Mouse (Mus musculus): Measurements from ENCODE around the gene Rad9a. TPM values are rescaled to one million over a fixed set of nuclear protein-coding genes. Genes with fewer than 3 reads are reported as not detected.

The Rad9a gene
- total and polyA plus RNA-seq, 3 experiments = 21.3 to 37.9 TPM; not detected in 1

GRCm38 (mm10) chr19:4203604-4204326, 2.3 kb upstream of the Rad9a start:
- H3K27ac ChIP-seq (ENCODE audit: control insufficient read depth, low read depth, low read length) = peak overlapping the region; percentile 74
- H3K9me3 ChIP-seq (replicated peaks; ENCODE audit: insufficient read depth, low read length) = no peaks in the 10 kb centered on the region
- H3K4me1 ChIP-seq (ENCODE audit: control insufficient read depth in 1 of 2, insufficient read depth in 2 of 2, low read length in 2 of 2) = peaks cover 9 to 38% of the 10 kb centered on the region in 2 experiments
- H3K9ac ChIP-seq (ENCODE audit: control insufficient read depth, low read depth, low read length, poor library complexity, severe bottlenecking) = peak overlapping the region; percentile 58
- peaks cover 16% of the 10 kb centered on the region for H3K79me2 ChIP-seq (ENCODE audit: control insufficient read depth, insufficient read depth, low read length, poor library complexity)
- H3K36me3 ChIP-seq (ENCODE audit: control insufficient read depth in 1 of 2, insufficient read depth in 2 of 2, low read length in 2 of 2) = peaks cover 0 to 24% of the 10 kb centered on the region in 2 experiments; a peak in 2 of 4 replicates
- peak overlapping the region; percentile 38 to 41 for H3K4me3 ChIP-seq (ENCODE audit: control insufficient read depth in 1 of 2, insufficient read depth in 1 of 2, low read depth in 2 of 2, low read length in 2 of 2)
- DNase-seq (ENCODE audit: low read depth, low spot score) = peak; percentile 84
- no peaks in the 10 kb centered on the region for H3K27me3 ChIP-seq (ENCODE audit: control insufficient read depth in 1 of 2, insufficient read depth in 2 of 2, low read length in 2 of 2)
- TF ChIP-seq JUND (IDR thresholded peaks at IDR 0.05; ENCODE audit: low read depth, low read length) (no peak), ZMIZ1 (IDR thresholded peaks at IDR 0.05; ENCODE audit: low read depth, low read length) (no peak), MEF2A (IDR thresholded peaks at IDR 0.05; ENCODE audit: extremely low read depth, insufficient replicate concordance, low read depth, low read length, poor library complexity, severe bottlenecking) (no peak), MXI1 (IDR thresholded peaks at IDR 0.05; ENCODE audit: low read depth, low read length) (0 out of 2 replicates have a peak, but pooled peaks have one; percentile 55), ZNF384 (IDR thresholded peaks at IDR 0.05; ENCODE audit: low read depth, low read length) (no peak), NELFE (IDR thresholded peaks at IDR 0.05; ENCODE audit: low read depth, low read length) (peak; percentile 50), ELF1 (IDR thresholded peaks at IDR 0.05; ENCODE audit: low read depth, low read length) (peak; percentile 50; the same call in 1 of the 2 replicates), MYB (IDR thresholded peaks at IDR 0.05; ENCODE audit: low read depth, low read length) (no peak), POLR2AphosphoS2 (IDR thresholded peaks at IDR 0.05; ENCODE audit: low read length) (no peak), UBTF (IDR thresholded peaks at IDR 0.05; ENCODE audit: borderline replicate concordance, insufficient read depth, low read depth, low read length) (no peak), KAT2A (conservative IDR thresholded peaks at IDR 0.05; ENCODE audit: low read depth, low read length) (no peak), HCFC1 (IDR thresholded peaks at IDR 0.05; ENCODE audit: low read depth, low read length) (peak; percentile 47; the same call in 1 of the 2 replicates), POLR2A (IDR thresholded peaks at IDR 0.05; ENCODE audit: control insufficient read depth in 1 of 2, insufficient read depth in 1 of 2, low read depth in 1 of 2, low read length in 2 of 2, poor library complexity in 1 of 2) (peak in 1 of 2 experiments; percentile 64; a peak in 2 of 4 replicates), MYC (IDR thresholded peaks at IDR 0.05; ENCODE audit: low read depth, low read length) (no peak), RAD21 (IDR thresholded peaks at IDR 0.05; ENCODE audit: low read depth, low read length) (no peak), E2F4 (IDR thresholded peaks at IDR 0.05; ENCODE audit: borderline replicate concordance, low read depth, low read length) (no peak), POLR2AphosphoS5 (IDR thresholded peaks at IDR 0.05; ENCODE audit: borderline replicate concordance, low read depth, low read length) (no peak), GABPA (IDR thresholded peaks at IDR 0.05; ENCODE audit: low read depth, low read length) (no peak), MAZ (IDR thresholded peaks at IDR 0.05; ENCODE audit: low read depth, low read length) (no peak), ZKSCAN1 (IDR thresholded peaks at IDR 0.05; ENCODE audit: low read depth, low read length) (no peak), CTCF (IDR thresholded peaks at IDR 0.05 in 2 of 3, conservative IDR thresholded peaks at IDR 0.05 in 1 of 3; ENCODE audit: control insufficient read depth in 1 of 3, insufficient read depth in 1 of 3, low read depth in 2 of 3, low read length in 3 of 3, poor library complexity in 1 of 3, severe bottlenecking in 1 of 3) (no peak), ZC3H11A (IDR thresholded peaks at IDR 0.05; ENCODE audit: low read depth, low read length) (no peak), TBP (IDR thresholded peaks at IDR 0.05; ENCODE audit: low read depth, low read length) (peak; percentile 79), ETS1 (IDR thresholded peaks at IDR 0.05; ENCODE audit: low read depth, low read length) (peak; percentile 39; the same call in 1 of the 2 replicates), MAX (IDR thresholded peaks at IDR 0.05; ENCODE audit: low read length) (no peak), GATA1 (IDR thresholded peaks at IDR 0.05; ENCODE audit: low read depth, low read length) (no peak), EP300 (IDR thresholded peaks at IDR 0.05; ENCODE audit: low read depth in 1 of 2, low read length in 2 of 2) (peak; percentile 10 to 39; a peak in 1 of 4 replicates), MAFK (IDR thresholded peaks at IDR 0.05; ENCODE audit: borderline replicate concordance, low read depth, low read length) (no peak), USF1 (IDR thresholded peaks at IDR 0.05; ENCODE audit: low read depth, low read length) (peak; percentile 4; the same call in 1 of the 2 replicates), CHD1 (IDR thresholded peaks at IDR 0.05; ENCODE audit: low read depth, low read length) (peak; percentile 57; the same call in 1 of the 2 replicates), TCF12 (IDR thresholded peaks at IDR 0.05; ENCODE audit: low read depth, low read length) (no peak), SMC3 (IDR thresholded peaks at IDR 0.05; ENCODE audit: low read depth, low read length) (no peak), SIN3A (IDR thresholded peaks at IDR 0.05; ENCODE audit: low read length) (peak; percentile 38; the same call in 1 of the 2 replicates), RCOR1 (IDR thresholded peaks at IDR 0.05; ENCODE audit: low read depth, low read length) (no peak), TAL1 (IDR thresholded peaks at IDR 0.05; ENCODE audit: low read length) (no peak), USF2 (IDR thresholded peaks at IDR 0.05; ENCODE audit: borderline replicate concordance in 1 of 2, insufficient read depth in 1 of 2, low read depth in 1 of 2, low read length in 2 of 2) (no peak)
